Mouse (Mus musculus): ENCODE results near the gene Cog4.

DNA sequence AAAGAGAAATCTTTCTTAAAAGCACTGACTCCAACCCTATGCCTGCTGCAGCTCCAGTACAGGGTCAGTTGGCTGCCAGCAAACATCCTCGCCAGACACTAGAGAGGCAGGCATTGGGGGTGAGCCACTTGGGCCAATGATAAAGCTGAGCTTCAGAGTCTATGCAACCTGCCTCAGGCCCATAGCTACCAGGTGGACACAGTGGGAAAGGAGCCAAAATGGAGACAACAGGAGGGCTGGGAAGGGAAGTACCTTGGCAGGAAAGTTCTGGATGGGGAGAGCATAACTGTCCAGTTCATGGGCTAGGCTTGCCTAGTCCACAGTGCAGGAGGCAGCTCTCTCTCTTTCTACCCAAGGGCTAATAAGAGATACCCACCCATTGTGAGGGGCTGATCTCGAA, 46.5 kb downstream of the Cog4 start:
- TF ChIP-seq GATA1 (IDR thresholded peaks at IDR 0.05; ENCODE audit: borderline replicate concordance, low read length) (no peak), FLI1 (IDR thresholded peaks at IDR 0.05; ENCODE audit: low read length) (no peak)

Data from megakaryocyte, embryonic 14.5 days (primary cell).